In the genomic region with DNA sequence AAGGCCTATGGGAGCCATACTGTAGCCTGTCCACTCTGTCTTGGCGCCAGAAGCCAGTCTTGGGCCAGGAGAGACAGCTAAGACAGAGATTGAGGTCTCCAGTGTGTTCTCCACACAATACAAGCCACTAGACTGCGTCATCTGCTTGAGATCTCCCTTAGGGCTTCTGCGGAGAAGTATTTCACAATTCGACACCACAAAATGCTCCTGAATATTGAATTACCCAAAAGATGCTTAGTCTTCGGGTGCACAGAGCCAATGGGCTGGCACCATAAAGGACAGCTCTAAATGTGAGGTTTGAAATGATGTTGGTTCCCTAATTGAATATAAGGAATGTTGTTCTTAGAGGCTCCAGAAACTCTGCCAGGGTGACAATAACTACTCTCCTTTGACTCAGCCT, we compare ENCODE assay signal across 28 mouse cellular contexts. TPM values are rescaled to one million over a fixed set of nuclear protein-coding genes. Genes with fewer than 3 reads are reported as not detected.
"Had no signal": no experiment of that assay in that cellular context is flagged by ENCODE, and none has a peak within 500 bp of the region (broad histone marks: within the 10 kb centered on the region; RNA-seq: fewer than 3 reads in every experiment).

No protein-coding gene starts in this region.

- H3K27ac ChIP-seq: embryonic facial prominence, embryonic 10.5 days; embryonic facial prominence, embryonic 12.5 days; embryonic facial prominence, embryonic 13.5 days; embryonic facial prominence, embryonic 15.5 days; forebrain, embryonic 10.5 days; forebrain, embryonic 12.5 days; forebrain, embryonic 13.5 days; forebrain, embryonic 15.5 days; gastrocnemius, adult 2 months; heart, adult 2 months had no signal

- H3K4me2 ChIP-seq: embryonic facial prominence, embryonic 12.5 days; embryonic facial prominence, embryonic 13.5 days; embryonic facial prominence, embryonic 15.5 days; forebrain, embryonic 12.5 days; forebrain, embryonic 13.5 days; forebrain, embryonic 15.5 days had no signal

- H3K9me3 ChIP-seq: embryonic facial prominence, embryonic 10.5 days; embryonic facial prominence, embryonic 12.5 days; embryonic facial prominence, embryonic 13.5 days; embryonic facial prominence, embryonic 15.5 days; forebrain, embryonic 10.5 days; forebrain, embryonic 12.5 days; forebrain, embryonic 13.5 days; forebrain, embryonic 15.5 days had no signal

- H3K27me3 ChIP-seq: embryonic facial prominence, embryonic 12.5 days; embryonic facial prominence, embryonic 13.5 days; embryonic facial prominence, embryonic 15.5 days; forebrain, embryonic 12.5 days; forebrain, embryonic 13.5 days; forebrain, embryonic 15.5 days had no signal

- H3K36me3 ChIP-seq: embryonic facial prominence, embryonic 10.5 days; embryonic facial prominence, embryonic 12.5 days; embryonic facial prominence, embryonic 13.5 days; embryonic facial prominence, embryonic 15.5 days; forebrain, embryonic 10.5 days; forebrain, embryonic 12.5 days; forebrain, embryonic 15.5 days had no signal

- DNase-seq: cerebellum, adult 9-10 months; cerebellum, adult 9-11 months; cerebellum, postnatal 10 days; cerebellum, postnatal 14 days; cerebellum, postnatal 25 days; cerebellum, postnatal 36 days; embryo, embryonic 11 days; forebrain, postnatal 0 days; gastrocnemius, adult 2 months; gastrocnemius, postnatal 10 days; gastrocnemius, postnatal 14 days; gastrocnemius, postnatal 25 days; gastrocnemius, postnatal 36 days; heart, adult 11 months; heart, adult 18-20 months; heart, adult 2 months had no signal

- H3K9ac ChIP-seq: embryonic facial prominence, embryonic 12.5 days; embryonic facial prominence, embryonic 13.5 days; embryonic facial prominence, embryonic 15.5 days; forebrain, embryonic 12.5 days; forebrain, embryonic 13.5 days; forebrain, embryonic 15.5 days; forebrain, postnatal 0 days had no signal

- H3K4me3 ChIP-seq: embryonic facial prominence, embryonic 10.5 days; embryonic facial prominence, embryonic 12.5 days; embryonic facial prominence, embryonic 13.5 days; embryonic facial prominence, embryonic 15.5 days; erythroblast, embryonic 14.5 days; forebrain, embryonic 10.5 days; forebrain, embryonic 12.5 days; forebrain, embryonic 13.5 days; forebrain, embryonic 15.5 days; gastrocnemius, adult 2 months; heart, adult 2 months had no signal

- ATAC-seq: forebrain, embryonic 13.5 days; forebrain, embryonic 14.5 days; forebrain, embryonic 15.5 days; forebrain, embryonic 16.5 days; forebrain, postnatal 0 days had no signal

RNA-seq across cellular contexts. Expression of a gene that starts 49.5 kb away (rescaled TPM):
- total RNA-seq: common myeloid progenitor, adult 5-6 weeks had no signal
- polyA plus RNA-seq: erythroblast, embryonic 14.5 days had no signal
